Mouse (Mus musculus) stomach, postnatal 0 days (tissue): ENCODE data around the gene Stub1.

Experiments
- CTCF ChIP-seq: IDR thresholded peaks from 2 replicates; pipeline ENCODE4 v1.5.1; 2016; ENCODE audit warnings: antibody characterized with exemption, low read depth, mild to moderate bottlenecking, moderate library complexity
- EP300 ChIP-seq: optimal IDR thresholded peaks from 2 replicates; pipeline ENCODE3; 2016; ENCODE audit warnings: antibody characterized with exemption

DNA sequence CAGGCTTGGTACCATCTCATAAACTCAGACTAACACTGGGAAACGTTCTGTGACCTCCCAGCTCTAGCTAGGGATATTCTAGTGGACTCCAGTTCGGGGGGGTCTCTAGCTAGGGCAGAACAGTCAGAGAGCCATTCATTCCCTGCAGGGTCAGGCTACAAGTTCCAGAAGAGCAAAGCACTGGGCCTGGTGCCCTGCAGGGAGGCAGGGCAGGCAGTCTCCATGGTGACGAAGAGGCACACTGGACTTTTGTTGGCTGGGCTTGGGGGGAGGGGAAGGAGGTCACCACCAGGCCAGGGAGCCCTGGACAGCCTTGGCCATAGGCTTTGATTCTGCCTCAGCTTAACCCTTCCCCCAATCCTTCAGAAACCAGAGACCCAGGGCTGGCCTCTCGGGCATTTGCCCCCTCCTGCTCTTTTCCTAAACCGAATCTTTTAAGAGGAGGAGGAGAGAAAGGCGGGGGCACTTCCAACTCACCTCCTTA, 37.6 kb downstream of the Stub1 start, which contains the start of gene AC134908.4:
- TF ChIP-seq EP300: no peak
- TF ChIP-seq CTCF: no peak
